Mouse (Mus musculus) urinary bladder, adult 18-20 months (tissue): ENCODE measurements around the gene Zfp618.
A peak's percentile ranks its signal among the peaks of the same experiment; 100 is the strongest.

Experiments
- DNase-seq, 2 experiments: peaks; one replicate each; pipeline ENCODE4 v3.0.0; 2022; ENCODE audit warnings: low spot score in 2 of 2, mixed read lengths in 2 of 2

Zfp618 gene

DNA sequence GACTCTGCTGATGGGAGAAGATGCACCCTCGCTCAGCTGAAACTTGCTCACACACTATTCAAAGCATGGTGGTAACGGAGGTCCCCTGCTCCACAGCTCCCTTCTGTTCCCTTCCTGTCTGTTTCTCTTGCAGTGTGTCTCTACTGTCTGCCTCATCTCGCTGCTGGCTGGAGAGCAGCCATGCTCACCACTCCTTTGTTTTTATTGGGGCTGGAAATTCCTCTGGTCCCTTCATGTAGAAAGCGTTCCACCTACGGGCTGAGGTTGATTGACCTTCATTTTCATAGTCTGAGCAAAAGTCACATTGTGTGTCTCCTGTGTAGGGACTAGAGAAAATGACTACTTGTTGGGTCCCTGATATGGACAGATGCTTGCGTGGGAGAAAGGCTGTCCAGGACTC is 102.4 kb downstream of the Zfp618 start:
- DNase-seq, result no peak

DNA sequence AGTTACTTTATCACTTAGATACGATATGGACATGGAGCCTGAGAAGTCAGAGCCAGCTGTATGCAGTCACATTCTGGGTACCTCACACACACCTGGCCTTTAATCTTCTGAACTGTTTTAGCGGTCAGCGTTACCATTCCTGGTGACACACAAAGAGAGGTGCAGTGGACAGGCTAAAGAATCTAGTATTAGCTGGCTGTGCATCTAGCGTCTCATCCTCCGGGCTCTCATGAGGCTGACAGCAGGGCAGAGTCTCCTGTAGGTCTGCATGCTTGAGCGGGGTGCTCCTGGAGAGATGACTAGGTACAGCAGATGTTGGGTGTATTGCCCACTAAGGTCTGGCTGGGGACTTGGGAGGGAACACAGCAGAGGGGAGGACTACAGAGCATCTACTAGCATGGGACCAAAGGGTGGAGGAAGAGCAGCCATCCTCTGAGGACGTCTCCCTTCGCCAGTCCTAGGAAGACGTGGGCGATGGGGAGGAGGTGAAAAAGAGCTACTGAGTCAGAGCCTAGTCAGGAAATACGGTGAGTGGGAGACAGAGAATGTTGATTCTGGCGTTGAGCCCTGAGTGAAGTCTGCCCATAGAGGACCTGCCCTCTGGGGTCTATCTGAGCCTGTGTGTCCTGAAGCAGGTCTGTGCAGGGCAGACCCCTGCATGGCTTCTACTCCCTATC is 103.3 kb downstream of the Zfp618 start:
- no peak for DNase-seq

DNA sequence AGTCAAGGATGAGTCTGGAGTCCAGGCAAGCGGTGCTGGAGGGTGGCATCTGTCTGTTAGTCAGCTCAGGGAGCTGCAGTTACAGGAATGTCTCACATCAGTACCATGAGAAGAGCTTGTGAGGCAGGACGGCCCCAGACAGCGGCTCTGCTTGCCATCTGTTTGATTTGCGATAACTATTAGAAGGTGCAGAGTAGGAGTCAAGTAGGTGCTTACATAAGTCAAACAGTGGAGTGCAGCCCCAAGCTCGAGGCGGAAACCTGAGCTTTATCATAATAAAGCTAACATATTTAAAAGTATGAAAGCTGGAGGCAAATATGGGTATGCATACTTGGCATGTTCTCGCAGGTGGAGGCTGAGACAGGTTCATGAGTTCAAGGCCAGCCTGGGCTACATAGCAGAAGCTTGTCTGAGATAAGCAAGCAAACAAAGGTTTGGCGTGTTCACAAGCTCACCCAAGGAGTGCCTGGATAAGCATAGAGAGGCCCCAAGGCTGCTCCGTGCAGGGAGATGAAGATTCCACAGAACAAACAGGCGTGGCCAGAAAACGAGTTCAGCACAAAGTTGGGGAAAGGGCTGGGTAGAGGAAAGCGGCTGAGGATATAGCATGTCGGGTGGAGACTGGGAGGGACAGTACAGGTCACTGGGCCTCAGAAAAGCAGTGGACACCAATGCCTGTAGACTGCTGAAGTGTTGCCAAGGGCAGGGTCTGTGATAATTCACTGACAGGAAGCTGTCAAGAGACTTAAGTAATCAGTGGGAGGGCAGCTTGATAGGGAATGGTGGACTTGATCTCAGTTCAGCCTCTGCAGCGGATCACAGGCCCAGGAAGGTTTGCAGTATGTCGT is 106.3 kb downstream of the Zfp618 start:
- no peak for DNase-seq

DNA sequence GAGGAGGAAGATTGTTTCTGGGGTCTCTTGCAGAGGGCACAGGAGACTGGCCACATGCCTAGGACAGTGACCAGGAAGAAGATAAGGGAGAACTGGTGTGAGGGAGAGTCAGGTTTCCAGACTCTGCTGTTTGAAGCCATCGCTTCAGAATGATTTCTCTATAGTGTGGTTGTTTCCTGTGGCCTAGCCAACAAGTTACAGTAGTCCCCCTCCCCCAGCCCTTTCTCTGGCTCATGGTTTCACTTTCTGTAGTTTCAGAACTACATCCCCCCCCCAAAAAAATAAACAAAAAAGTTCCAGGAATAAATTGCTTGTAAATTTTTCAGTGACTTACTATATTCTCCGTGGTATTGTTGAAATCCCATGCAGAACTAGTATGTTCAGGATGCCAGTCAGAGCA is 107.8 kb downstream of the Zfp618 start:
- no peak for DNase-seq

DNA sequence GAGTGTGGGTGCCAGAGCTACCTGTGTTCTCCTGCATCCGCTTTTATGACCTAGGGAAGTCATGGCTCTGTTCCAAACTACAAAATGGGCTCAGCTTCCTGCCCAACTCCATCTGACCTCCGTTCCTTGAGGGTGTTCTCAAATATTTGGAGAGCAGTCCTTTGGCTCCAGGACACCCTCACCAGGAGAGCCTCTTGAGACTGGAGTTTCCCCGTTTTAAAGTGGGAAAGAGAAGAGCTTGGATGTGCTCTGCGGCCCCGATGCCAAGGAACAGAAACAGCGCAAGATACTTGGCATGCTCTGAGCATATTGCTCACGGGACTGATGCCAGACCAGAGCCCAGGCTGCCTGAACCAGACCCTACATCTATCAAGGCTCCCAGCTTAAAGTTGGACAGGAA is 113.8 kb downstream of the Zfp618 start:
- no peak for DNase-seq

DNA sequence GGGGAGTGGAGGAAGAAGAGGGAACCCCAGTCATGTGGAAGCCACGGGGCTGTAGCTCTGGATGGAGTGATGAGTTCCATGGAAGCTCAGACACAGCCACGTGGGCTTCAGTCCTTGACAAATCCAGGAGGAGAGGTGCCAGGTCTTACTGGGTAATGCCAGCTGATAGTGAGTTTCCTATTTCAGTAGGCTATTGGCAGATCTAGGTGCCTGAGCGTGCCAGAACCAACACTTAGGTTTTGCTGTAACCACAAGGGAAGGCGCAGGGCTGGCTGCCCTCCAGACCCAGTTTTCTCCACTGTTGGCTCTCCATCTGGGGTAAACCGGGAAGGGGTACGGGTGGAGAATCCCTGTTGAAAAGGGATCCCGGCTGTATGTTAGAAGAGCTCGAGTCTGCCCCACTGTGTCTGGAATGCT is 119.1 kb downstream of the Zfp618 start:
- DNase-seq, result no peak

DNA sequence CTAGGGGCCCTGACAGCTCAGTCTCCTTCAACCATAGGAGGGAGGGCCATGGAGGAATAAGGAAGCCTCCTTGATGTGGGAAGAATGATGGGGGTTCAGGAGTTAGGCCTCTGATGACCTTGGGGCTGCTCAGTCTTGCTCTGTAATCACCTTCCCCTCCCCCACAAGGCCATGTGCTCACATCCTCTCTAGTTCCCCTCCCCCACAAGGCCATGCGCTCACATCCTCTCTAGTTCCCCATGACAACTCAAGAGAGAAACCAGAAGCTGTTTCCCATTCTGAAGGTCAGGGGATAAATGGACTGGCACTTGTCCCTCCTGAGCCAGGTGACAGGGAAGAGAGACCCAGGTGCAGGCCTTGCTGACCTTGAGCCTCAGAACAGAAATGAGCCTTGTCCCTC is 124.1 kb downstream of the Zfp618 start:
- no peak for DNase-seq

DNA sequence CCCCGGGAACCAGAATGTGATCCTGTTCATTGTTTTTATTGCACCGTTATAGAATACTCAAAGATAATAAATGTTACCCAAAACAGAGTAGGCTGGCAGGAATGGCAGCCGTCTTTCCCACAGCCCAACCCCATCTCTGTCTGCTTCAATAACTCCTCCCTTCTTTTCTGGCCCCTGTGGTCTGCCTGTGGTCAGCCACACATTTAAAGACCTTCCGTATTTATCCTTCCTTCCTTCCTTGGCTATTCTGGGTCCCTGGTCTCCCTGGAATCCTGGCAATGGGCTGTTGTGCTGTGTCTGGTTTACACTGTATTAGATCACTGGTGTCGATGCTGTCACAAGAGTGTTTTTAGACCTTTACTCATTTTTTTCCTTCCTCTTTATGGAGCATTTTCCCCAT is 125.8 kb downstream of the Zfp618 start:
- DNase-seq, result no peak

DNA sequence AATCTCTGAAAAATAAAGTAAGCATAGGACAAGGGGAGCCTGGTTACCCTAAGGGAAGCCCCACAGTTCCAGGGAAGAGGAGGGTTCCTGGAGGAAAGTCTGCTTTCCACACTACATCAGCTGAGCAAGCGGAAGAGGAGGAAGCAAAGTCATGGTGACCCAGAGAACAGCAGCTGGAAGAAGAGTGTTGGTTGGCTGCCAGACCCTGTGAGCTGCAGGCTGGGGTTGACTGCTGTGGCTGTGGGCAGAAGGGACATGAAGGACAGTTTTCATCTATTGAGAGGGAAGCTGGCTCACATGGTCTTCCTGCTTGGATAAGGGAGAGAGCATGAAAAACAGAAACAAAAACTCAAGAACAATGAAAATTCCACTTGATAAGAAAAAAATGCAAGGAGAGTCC is 132.2 kb downstream of the Zfp618 start:
- no peak for DNase-seq

DNA sequence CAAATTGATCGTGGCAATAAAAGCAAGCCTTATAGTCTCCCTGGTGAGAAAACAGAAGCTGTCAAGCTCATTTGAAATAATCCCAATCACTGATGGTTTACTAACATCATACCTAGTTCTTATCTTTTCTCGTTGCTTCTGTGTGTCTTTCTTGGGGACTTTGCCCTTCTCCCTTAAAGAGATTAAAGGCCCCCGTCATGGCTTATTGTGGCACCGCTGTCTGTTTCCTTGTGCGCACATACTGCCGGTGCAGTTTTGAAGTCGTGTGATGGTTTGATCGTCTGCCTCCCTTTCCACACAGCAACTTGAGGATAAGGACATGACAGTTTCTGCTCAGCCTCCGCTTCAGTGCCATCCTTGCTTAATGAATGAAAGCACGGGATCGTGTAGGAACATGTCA is 135.1 kb downstream of the Zfp618 start:
- no peak for DNase-seq

DNA sequence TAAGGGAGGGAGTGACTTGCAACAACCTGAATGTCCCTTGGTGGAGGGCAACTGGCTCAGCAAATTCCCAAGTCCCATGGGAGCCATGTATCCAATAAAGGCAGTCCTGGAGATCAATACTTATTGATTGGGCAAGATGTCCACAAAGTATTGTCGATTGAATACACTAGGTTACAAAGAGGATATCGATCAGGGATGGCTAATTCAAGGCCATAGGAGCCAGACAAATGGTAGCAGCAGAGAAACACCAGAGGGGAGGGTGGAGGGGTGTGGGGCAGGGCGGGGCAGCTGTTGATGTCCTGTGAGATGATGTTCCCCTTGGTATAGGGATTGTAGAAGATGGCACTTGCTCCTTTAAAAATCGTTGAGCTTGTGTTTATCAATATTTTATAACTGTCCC is 136.7 kb downstream of the Zfp618 start:
- DNase-seq, result no peak

DNA sequence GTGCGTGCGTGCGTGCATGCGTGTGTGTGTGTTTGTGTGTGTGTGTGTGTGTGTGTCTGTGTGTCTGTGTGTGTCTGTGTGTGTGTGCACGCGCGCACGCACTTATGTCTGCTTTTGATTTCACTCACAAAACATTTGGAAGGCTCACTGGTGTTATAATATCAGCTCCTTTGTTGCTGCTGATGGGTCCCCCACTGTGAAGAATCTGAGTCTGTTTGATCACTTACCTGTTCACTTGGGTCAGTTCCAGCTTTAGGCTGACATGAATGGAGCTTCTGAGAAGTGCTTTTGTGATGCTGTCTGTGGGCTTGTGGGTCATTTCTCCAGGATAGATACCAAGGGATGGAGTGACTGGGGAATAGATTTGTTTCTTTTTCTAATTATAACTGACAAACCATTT is 140.3 kb downstream of the Zfp618 start:
- no peak for DNase-seq

DNA sequence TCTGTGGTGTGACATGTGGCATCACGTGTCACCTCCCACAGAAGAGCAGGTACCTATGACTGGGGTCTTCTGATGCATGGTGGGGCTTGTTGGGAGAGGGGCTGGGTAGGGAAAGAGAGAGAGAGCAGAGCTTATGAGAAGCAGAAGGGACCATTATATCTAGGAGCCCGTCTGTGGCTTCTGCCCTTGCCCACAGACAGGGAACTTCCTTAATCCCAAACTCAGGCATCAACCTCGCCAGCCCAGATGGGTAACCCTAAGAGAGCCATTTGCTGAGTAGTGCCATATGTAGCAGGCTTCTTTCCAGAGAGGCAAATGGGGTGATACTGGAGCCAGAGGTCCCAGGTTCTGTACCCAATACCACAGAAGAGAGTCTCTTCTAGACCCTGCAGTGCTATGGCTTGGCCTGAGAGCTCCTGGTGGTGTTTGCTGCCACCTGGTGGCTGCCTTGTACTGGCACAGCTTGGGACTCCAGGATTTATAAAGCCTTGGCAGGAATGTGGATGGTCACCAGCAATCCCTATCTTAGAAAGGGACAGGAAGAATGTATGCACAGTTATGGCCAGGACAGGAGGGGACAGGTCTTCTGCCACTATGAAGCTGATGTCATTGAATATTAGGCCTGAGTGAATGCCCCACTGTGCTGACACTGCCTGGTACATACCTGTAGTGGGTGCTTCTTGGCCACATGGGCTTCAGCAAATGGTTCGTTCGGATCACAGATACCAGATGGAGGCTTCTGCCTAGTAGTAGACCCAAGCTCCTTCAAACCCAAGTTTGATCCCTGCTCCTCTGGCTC is 153.5 kb downstream of the Zfp618 start:
- DNase-seq, result peak; percentile 46 to 56

DNA sequence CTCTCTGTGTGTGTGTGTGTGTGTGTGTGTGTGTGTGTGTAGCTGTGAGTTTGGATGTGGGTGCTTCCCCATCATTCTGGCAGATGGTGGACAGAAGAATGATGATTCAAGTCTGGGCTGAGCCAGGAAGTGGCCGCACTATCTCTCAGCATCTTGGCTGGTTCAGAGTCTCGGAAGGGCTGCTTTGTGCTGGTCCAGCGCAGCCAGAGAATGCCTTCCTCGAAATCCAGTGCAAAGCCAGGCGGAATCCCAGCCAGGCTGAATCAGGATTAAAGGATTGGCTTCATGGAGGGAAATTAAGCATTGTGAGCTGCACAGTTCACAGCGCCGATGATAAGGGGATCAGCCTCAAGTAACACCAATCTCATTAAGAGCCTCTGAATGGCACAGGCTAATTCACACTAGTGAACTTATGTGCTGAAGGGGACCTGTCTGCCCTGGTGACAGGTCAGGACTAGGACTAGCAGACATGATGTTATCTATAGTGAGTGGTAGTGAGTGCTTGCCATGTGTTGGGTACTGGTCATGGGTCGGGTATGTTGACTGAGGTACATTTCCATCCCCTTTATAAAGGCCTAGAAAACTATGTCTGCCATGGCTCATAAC is 159.6 kb downstream of the Zfp618 start:
- no peak for DNase-seq

DNA sequence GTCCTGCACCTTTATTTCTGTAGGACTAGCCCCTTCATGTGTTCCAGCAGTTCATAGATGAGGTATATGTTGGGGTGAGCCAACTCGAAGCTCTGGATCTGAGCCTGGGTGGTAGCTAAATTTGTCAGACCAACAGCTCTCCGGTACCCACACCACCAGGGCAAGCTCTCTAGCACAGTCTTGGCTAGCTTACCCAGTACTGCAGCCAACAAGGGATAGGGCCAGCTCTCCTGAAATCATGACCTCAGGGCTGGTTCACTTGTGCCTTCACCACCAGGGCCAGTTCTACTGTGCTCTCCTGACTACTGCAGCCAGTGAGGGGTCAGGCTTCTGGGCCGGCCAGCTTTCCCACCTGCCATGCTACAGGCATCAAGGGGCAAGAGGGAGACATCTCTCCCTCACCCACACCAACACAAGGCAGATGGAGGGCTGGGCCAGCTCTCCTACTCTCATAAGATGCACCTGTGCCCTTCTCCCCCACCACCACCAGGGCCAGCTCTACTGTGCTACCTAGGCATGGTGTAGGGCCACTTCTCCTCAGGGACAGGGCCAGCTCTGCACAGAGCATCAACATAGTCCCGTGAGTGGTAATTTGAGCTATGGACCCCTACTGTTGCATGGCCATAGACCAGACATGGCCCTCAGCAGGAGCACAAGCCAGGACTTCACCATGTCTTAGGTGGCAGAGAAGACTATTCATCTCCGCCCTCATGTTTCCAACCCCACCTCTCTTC is 164.7 kb downstream of the Zfp618 start:
- DNase-seq, result no peak

DNA sequence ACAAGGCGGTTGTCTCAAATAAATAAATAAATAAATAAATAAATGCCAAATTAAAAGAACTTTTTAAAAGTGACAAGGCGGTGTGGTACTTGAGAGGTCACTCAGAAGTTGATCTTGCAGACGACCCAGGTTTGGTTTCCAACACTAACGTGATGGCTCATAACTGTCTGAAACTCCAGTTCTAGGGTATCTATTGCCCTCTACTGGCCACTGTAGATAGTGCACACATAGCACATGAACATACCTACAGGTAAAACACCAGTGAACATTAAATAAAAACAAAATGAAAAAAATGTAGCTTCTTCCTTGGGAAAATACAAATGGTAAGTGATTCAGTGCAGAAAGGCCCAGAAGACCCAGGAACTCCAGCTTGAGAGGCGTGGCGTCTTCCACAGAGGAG is 181.9 kb downstream of the Zfp618 start:
- DNase-seq, result no peak

DNA sequence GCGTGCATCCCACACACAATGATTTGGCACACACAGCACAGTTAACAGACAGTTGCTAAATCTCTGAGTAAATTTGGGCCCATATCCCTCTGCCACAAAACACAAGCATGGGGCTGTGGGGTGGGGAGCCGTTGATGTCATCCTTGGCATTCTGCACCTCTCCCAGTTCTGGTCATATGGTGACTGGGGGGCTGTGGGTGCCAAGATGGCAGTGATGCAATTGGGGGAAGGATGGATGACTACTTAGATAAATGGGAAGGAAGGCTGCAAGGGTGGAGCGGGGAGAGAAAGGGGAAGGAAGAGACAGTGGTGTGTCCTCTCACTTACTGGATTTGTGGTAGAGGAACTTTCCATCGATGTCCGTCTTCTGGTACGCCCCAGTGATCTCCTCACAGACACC is 185.8 kb downstream of the Zfp618 start:
- no peak for DNase-seq

DNA sequence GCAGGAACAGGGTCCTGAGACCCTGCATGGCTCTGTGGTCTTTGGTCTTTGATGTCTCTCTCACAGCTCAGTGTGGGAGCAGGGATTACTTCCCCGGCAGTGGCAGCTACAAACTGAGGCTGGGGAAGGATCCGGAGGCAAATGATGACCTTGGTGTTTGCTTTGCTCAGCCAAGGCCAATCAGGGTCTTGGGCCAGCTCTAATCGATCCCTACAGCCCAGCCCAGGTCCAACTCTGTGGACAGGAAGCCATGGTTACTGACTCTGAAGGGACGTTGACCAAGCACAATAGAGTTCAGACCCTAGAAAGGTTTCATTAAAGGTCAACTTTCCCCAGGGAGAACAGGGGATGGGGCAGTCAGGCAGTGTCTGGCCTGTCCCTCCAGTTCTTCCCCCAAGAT is 188.7 kb downstream of the Zfp618 start:
- DNase-seq, result no peak

DNA sequence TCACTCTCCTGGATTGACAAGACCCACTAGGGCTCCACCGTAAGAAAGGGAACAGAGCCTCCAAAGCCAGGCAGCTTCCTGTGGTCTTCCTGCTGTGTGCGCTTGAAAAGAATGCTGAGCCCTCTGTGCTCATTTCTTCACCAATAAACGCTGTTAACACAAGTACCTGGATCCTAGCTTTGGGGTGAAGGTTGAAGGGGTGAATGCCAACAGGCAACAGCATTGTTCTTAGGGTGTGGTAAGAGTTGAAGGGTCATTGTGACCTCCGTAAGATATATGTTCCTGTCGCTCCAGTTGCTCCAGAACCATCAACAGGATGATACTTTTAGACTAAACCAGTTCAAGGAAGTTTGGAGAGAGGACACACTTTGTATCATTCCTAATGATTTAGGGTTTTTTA is 189.3 kb downstream of the Zfp618 start, which contains the start of gene Ambp:
Gene Ambp, minus strand, starts transcription at position 101 of the 400 bp plus-strand sequence.
- no peak for DNase-seq

DNA sequence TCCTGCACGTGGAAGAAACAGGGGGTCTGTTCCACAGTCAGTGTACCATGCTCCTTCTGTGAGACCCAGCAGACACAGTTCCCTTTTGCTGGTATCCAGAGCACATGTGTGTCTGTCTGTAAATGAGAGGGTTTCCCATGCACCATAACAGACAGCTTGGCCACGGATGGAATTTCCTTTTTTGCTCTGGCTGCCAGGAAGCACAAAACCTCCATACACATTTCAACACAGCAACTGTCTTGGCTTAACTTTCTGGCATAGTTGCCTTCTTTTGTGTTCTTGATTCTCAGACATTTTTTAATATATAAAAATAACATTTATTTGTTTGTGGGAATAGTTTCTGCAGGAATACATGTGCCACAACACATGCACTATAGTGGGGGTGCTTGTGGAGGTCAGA is 190.2 kb downstream of the Zfp618 start:
- no peak for DNase-seq
